13 mouse cellular contexts compared by ENCODE assay signal in genomic region chr17:32365296-32365695, GRCm38 (mm10). TPM values are rescaled to one million over a fixed set of nuclear protein-coding genes. Genes with fewer than 3 reads are reported as not detected.
DNase-seq lines count a peak whose midpoint lies in the region; ATAC-seq and TF ChIP-seq lines count a peak whose summit lies in the region.
"Had no signal": no experiment of that assay in that cellular context is flagged by ENCODE, and none has a peak within 500 bp of the region (broad histone marks: within the 10 kb centered on the region; RNA-seq: fewer than 3 reads in every experiment).

No protein-coding gene starts in this region.

- H3K9me3 ChIP-seq in hindbrain, postnatal 0 days (ENCODE audit: low read length) = no peaks in the 10 kb centered on the region
- no peaks in the 10 kb centered on the region for H3K9me3 ChIP-seq in hindbrain, embryonic 11.5 days (ENCODE audit: control insufficient read depth, low read length)
- H3K9me3 ChIP-seq in embryonic facial prominence, embryonic 10.5 days = no peaks in the 10 kb centered on the region
- no peaks in the 10 kb centered on the region for H3K9me3 ChIP-seq in erythroblast, embryonic 14.5 days (ENCODE audit: control insufficient read depth, low read length)
- H3K9me3 ChIP-seq in liver, embryonic 16.5 days (replicated peaks; ENCODE audit: control insufficient read depth, low read length) = no peaks in the 10 kb centered on the region
- H3K9me3 ChIP-seq: G1E had no signal

- no peak for DNase-seq in hindbrain, postnatal 0 days (ENCODE audit: low spot score)
- no peak for DNase-seq in hindbrain, embryonic 11.5 days (ENCODE audit: low spot score)
- no peak for DNase-seq in embryonic facial prominence, embryonic 10.5 days (ENCODE audit: low spot score)
- DNase-seq in spleen, postnatal 14 days (ENCODE audit: low spot score in 2 of 2) = no peak
- DNase-seq: adrenal gland, postnatal 14 days; cerebellum, adult 2 months; thymus, adult 2 months had no signal

- 90% methylated on average over 1 of the region's 1 CpGs for WGBS in hindbrain, postnatal 0 days
- WGBS in hindbrain, embryonic 11.5 days = 71% methylated on average over 1 of the region's 1 CpGs
- WGBS in embryonic facial prominence, embryonic 10.5 days = 67% methylated on average over 1 of the region's 1 CpGs
- 28% methylated on average over 1 of the region's 1 CpGs for WGBS in liver, embryonic 16.5 days (ENCODE audit: insufficient replicate concordance)

- peaks cover 7% of the 10 kb centered on the region for H3K36me3 ChIP-seq in hindbrain, postnatal 0 days (ENCODE audit: insufficient read depth, low read length)
- H3K36me3 ChIP-seq in hindbrain, embryonic 11.5 days (ENCODE audit: control insufficient read depth, insufficient read depth, low read length) = peaks cover 7% of the 10 kb centered on the region
- H3K36me3 ChIP-seq in embryonic facial prominence, embryonic 10.5 days (replicated peaks) = peaks cover 34% of the 10 kb centered on the region
- peaks cover 33% of the 10 kb centered on the region for H3K36me3 ChIP-seq in erythroblast, embryonic 14.5 days (ENCODE audit: control insufficient read depth)
- H3K36me3 ChIP-seq in liver, embryonic 16.5 days (ENCODE audit: control insufficient read depth, insufficient read depth) = peaks cover 10% of the 10 kb centered on the region

- no peak overlapping the region for H3K4me2 ChIP-seq in hindbrain, postnatal 0 days (ENCODE audit: low read depth, low read length)
- H3K4me2 ChIP-seq in hindbrain, embryonic 11.5 days (replicated peaks; ENCODE audit: low read depth, low read length) = no peak overlapping the region
- H3K4me2 ChIP-seq in liver, embryonic 16.5 days (ENCODE audit: low read depth, low read length) = peak overlapping the region; percentile 68

- no peak overlapping the region; the same call in 1 of the 2 replicates for H3K9ac ChIP-seq in hindbrain, postnatal 0 days (replicated peaks; ENCODE audit: low read length)
- H3K9ac ChIP-seq in hindbrain, embryonic 11.5 days (ENCODE audit: low read depth, low read length) = no peak overlapping the region
- H3K9ac ChIP-seq in liver, embryonic 16.5 days (ENCODE audit: low read depth, low read length) = no peak overlapping the region; the same call in 1 of the 2 replicates

- TF ChIP-seq CTCF in hindbrain, postnatal 0 days (IDR thresholded peaks at IDR 0.05; ENCODE audit: low read depth) = no peak

- ATAC-seq in hindbrain, postnatal 0 days = no peak
- no peak for ATAC-seq in hindbrain, embryonic 11.5 days (ENCODE audit: low FRiP score)
- ATAC-seq in liver, embryonic 16.5 days (ENCODE audit: low read depth) = peak; percentile 59
- ATAC-seq in cerebellum, adult (ENCODE audit: insufficient number of reproducible peaks, low FRiP score, low TSS enrichment) = no peak

- no peaks in the 10 kb centered on the region for H3K27me3 ChIP-seq in hindbrain, postnatal 0 days (ENCODE audit: insufficient read depth, low read length)
- no peaks in the 10 kb centered on the region for H3K27me3 ChIP-seq in hindbrain, embryonic 11.5 days (ENCODE audit: control insufficient read depth, insufficient read depth, low read length)
- no peaks in the 10 kb centered on the region for H3K27me3 ChIP-seq in embryonic facial prominence, embryonic 10.5 days (replicated peaks; ENCODE audit: low read depth, poor library complexity, severe bottlenecking)
- H3K27me3 ChIP-seq in erythroblast, embryonic 14.5 days (ENCODE audit: control insufficient read depth) = no peaks in the 10 kb centered on the region
- no peaks in the 10 kb centered on the region for H3K27me3 ChIP-seq in liver, embryonic 16.5 days (ENCODE audit: control insufficient read depth, insufficient read depth, low read depth, low read length)

- no peak overlapping the region for H3K4me3 ChIP-seq in hindbrain, postnatal 0 days (ENCODE audit: low read length)
- no peak overlapping the region for H3K4me3 ChIP-seq in hindbrain, embryonic 11.5 days (ENCODE audit: low read depth, low read length)
- H3K4me3 ChIP-seq in embryonic facial prominence, embryonic 10.5 days = peak overlapping the region; percentile 96
- H3K4me3 ChIP-seq in erythroblast, embryonic 14.5 days (replicated peaks) = peak overlapping the region; percentile 77
- H3K4me3 ChIP-seq in liver, embryonic 16.5 days (ENCODE audit: low read depth, low read length) = peak overlapping the region; percentile 88; the same call in 1 of the 2 replicates

- H3K27ac ChIP-seq in hindbrain, postnatal 0 days = 0 out of 2 replicates have a peak overlapping the region, but pooled peaks have one; percentile 78
- no peak overlapping the region for H3K27ac ChIP-seq in hindbrain, embryonic 11.5 days (ENCODE audit: low read depth, low read length)
- no peak overlapping the region for H3K27ac ChIP-seq in embryonic facial prominence, embryonic 10.5 days (replicated peaks)
- peak overlapping the region; percentile 72 for H3K27ac ChIP-seq in liver, embryonic 16.5 days (ENCODE audit: low read length)

- peaks cover 10% of the 10 kb centered on the region for H3K4me1 ChIP-seq in hindbrain, postnatal 0 days (ENCODE audit: insufficient read depth, low read length)
- peaks cover 6% of the 10 kb centered on the region for H3K4me1 ChIP-seq in hindbrain, embryonic 11.5 days (replicated peaks; ENCODE audit: control insufficient read depth, insufficient read depth, low read length)
- peaks cover 50% of the 10 kb centered on the region for H3K4me1 ChIP-seq in embryonic facial prominence, embryonic 10.5 days
- H3K4me1 ChIP-seq in erythroblast, embryonic 14.5 days (ENCODE audit: control insufficient read depth) = peaks cover 46% of the 10 kb centered on the region
- H3K4me1 ChIP-seq in liver, embryonic 16.5 days (ENCODE audit: control insufficient read depth, low read depth, low read length) = peaks cover 46% of the 10 kb centered on the region

RNA-seq across cellular contexts. Expression of gene Akap8l, which starts 14.9 kb away (rescaled TPM):
- total RNA-seq in hindbrain, postnatal 0 days (2014; rRNA removed) = 73.6 and 76.3 TPM in 2 replicates
- 95.7 and 103 TPM in 2 replicates for polyA plus RNA-seq in hindbrain, postnatal 0 days (2015; fragmentation: Nextera tagmentation; extraction: Ambion mirVana)
- polyA plus RNA-seq in hindbrain, embryonic 11.5 days (2014; fragmentation: Nextera tagmentation; extraction: Ambion mirVana) = 69.3 and 80.1 TPM in 2 replicates
- 93.0 and 94.5 TPM in 2 replicates for polyA plus RNA-seq in embryonic facial prominence, embryonic 10.5 days (2016; fragmentation: Nextera tagmentation; extraction: Ambion mirVana)
- polyA plus RNA-seq in erythroblast, embryonic 14.5 days (2012) = 23.1 and 23.2 TPM in 2 replicates
- 37.9 and 42.2 TPM in 2 replicates for polyA plus RNA-seq in liver, embryonic 16.5 days (2015; fragmentation: Nextera tagmentation; extraction: Ambion mirVana)

RNA-seq across cellular contexts. Expression of gene Wiz, which starts 23.9 kb away (rescaled TPM):
- 50.4 and 56.8 TPM in 2 replicates for total RNA-seq in hindbrain, postnatal 0 days (2014; rRNA removed)
- 24.2 and 28.4 TPM in 2 replicates for polyA plus RNA-seq in hindbrain, postnatal 0 days (2015; fragmentation: Nextera tagmentation; extraction: Ambion mirVana)
- 27.8 and 33.0 TPM in 2 replicates for polyA plus RNA-seq in hindbrain, embryonic 11.5 days (2014; fragmentation: Nextera tagmentation; extraction: Ambion mirVana)
- 35.1 and 35.2 TPM in 2 replicates for polyA plus RNA-seq in embryonic facial prominence, embryonic 10.5 days (2016; fragmentation: Nextera tagmentation; extraction: Ambion mirVana)
- polyA plus RNA-seq in erythroblast, embryonic 14.5 days (2012) = 2.2 and 2.5 TPM in 2 replicates
- 4.8 and 5.8 TPM in 2 replicates for polyA plus RNA-seq in liver, embryonic 16.5 days (2015; fragmentation: Nextera tagmentation; extraction: Ambion mirVana)

RNA-seq across cellular contexts. Expression of gene Rasal3, which starts 38.1 kb away (rescaled TPM):
- 1.2 and 2.8 TPM in 2 replicates for total RNA-seq in hindbrain, postnatal 0 days (2014; rRNA removed)
- polyA plus RNA-seq in hindbrain, postnatal 0 days (2015; fragmentation: Nextera tagmentation; extraction: Ambion mirVana) = 0.61 and 1.2 TPM in 2 replicates
- polyA plus RNA-seq in hindbrain, embryonic 11.5 days (2014; fragmentation: Nextera tagmentation; extraction: Ambion mirVana) = 0.48 and 0.89 TPM in 2 replicates
- 0.64 and 0.85 TPM in 2 replicates for polyA plus RNA-seq in embryonic facial prominence, embryonic 10.5 days (2016; fragmentation: Nextera tagmentation; extraction: Ambion mirVana)
- 0.17 and 0.24 TPM in 2 replicates for polyA plus RNA-seq in erythroblast, embryonic 14.5 days (2012)
- 2.6 and 2.9 TPM in 2 replicates for polyA plus RNA-seq in liver, embryonic 16.5 days (2015; fragmentation: Nextera tagmentation; extraction: Ambion mirVana)

RNA-seq across cellular contexts. Expression of gene Akap8, which starts 44.3 kb away (rescaled TPM):
- total RNA-seq in hindbrain, postnatal 0 days (2014; rRNA removed) = 94.4 and 108 TPM in 2 replicates
- 66.4 and 75.2 TPM in 2 replicates for polyA plus RNA-seq in hindbrain, postnatal 0 days (2015; fragmentation: Nextera tagmentation; extraction: Ambion mirVana)
- 54.4 and 66.2 TPM in 2 replicates for polyA plus RNA-seq in hindbrain, embryonic 11.5 days (2014; fragmentation: Nextera tagmentation; extraction: Ambion mirVana)
- 152 and 159 TPM in 2 replicates for polyA plus RNA-seq in embryonic facial prominence, embryonic 10.5 days (2016; fragmentation: Nextera tagmentation; extraction: Ambion mirVana)
- polyA plus RNA-seq in erythroblast, embryonic 14.5 days (2012) = 11.5 and 13.2 TPM in 2 replicates
- polyA plus RNA-seq in liver, embryonic 16.5 days (2015; fragmentation: Nextera tagmentation; extraction: Ambion mirVana) = 29.7 and 31.2 TPM in 2 replicates

RNA-seq across cellular contexts. Expression of gene Pglyrp2, which starts 58.7 kb away (rescaled TPM):
- not detected in 2 replicates for total RNA-seq in hindbrain, postnatal 0 days (2014; rRNA removed)
- not detected in 2 replicates for polyA plus RNA-seq in hindbrain, postnatal 0 days (2015; fragmentation: Nextera tagmentation; extraction: Ambion mirVana)
- not detected in 2 replicates for polyA plus RNA-seq in hindbrain, embryonic 11.5 days (2014; fragmentation: Nextera tagmentation; extraction: Ambion mirVana)
- not detected in 2 replicates for polyA plus RNA-seq in embryonic facial prominence, embryonic 10.5 days (2016; fragmentation: Nextera tagmentation; extraction: Ambion mirVana)
- 0.03 TPM in 1 of 2 replicates, not detected in the other for polyA plus RNA-seq in erythroblast, embryonic 14.5 days (2012)
- polyA plus RNA-seq in liver, embryonic 16.5 days (2015; fragmentation: Nextera tagmentation; extraction: Ambion mirVana) = 11.0 and 12.9 TPM in 2 replicates
- total RNA-seq: left cerebral cortex, postnatal 14 days had no signal
- polyA plus RNA-seq: cerebellum, adult 2 months; kidney, embryonic 14.5 days had no signal

Comparison
In these comparisons a context has a peak if more than half of its experiments do, and no peak if none do; other contexts are left out.
1. H3K27ac ChIP-seq: peak in hindbrain, postnatal 0 days (single experiment) and liver, embryonic 16.5 days (single experiment); none in hindbrain, embryonic 11.5 days (single experiment) and embryonic facial prominence, embryonic 10.5 days (single experiment).
2. H3K4me3 ChIP-seq: peak in embryonic facial prominence, embryonic 10.5 days (single experiment), erythroblast, embryonic 14.5 days (single experiment) and liver, embryonic 16.5 days (single experiment); none in hindbrain, postnatal 0 days (single experiment) and hindbrain, embryonic 11.5 days (single experiment).